Mouse (Mus musculus) heart, adult 11 months (tissue): Measurements from ENCODE around the gene Lpin2.

Experiments used
- DNase-seq: peaks from one replicate; pipeline ENCODE4 v3.0.0; 2022

Gene Lpin2

DNA sequence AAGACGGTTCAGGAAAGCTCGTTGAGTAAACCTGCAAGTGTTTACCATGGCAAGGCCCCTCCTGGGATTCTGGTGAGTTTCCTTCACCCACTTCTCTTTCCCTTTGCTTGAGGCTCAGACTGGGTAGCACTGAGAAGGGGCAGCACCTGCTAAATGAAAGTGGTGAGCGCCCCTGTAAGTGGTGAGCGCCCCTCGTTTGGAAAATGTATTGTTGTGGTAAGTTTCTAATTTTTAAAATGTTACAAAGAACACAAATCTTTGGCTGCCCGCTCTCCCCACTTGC, 22.4 kb downstream of the Lpin2 start:
- peak; percentile 36 for DNase-seq

DNA sequence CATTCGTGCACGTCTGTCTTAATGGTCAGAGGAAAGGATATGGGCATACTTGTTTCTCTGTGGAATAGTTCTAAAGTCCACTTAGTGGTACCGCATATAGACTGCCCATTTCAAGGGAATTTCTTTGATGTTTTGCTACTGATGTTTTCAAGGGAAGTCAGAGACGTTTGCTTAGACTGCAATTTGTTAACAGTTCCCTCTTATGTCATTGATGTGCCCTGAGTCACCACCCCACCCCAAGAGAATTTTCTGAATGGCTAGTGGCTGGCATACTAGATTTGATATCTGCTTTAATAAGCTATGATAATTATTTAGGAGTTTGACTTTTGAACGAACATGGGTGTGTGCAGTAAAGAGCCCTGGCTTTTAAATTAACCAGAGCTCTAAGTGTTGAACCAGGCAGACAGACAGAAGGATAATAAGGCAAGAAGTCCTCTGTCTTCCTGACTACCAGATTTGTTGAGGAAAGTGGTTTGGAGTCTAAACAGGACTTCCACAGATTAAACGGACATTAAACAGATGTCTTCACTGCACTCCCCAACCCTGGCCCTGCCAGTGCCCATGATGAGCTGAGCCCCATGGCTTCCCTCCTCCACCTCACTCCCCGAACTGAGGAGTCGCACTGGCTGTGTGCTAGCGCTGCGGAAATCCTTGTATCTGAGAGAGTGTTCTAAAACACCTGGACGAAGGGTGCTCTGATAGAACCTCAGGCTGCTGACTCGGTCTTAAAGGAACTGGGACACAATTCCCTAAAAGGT, 24.0 kb downstream of the Lpin2 start:
- DNase-seq, result peak; percentile 83

DNA sequence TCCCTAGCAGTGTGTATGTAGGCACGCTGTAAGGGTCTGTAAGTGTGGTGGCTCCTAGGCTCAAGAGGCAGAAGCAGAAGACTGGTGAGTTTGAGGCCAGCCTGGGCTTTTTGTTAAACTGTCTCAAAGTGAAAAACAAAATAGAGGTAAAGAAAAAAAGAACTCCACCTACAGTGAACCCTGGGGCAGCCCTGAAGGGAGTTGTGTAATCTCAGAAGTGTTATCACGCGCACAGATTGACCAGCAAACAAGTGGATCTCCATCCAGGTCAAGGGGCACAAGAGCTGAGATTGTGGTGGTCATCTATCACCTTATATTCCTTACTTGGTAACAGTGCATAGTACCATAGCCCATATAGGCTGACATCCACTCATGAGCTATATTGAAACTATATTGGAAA, 24.9 kb downstream of the Lpin2 start:
- peak; percentile 81 for DNase-seq

DNA sequence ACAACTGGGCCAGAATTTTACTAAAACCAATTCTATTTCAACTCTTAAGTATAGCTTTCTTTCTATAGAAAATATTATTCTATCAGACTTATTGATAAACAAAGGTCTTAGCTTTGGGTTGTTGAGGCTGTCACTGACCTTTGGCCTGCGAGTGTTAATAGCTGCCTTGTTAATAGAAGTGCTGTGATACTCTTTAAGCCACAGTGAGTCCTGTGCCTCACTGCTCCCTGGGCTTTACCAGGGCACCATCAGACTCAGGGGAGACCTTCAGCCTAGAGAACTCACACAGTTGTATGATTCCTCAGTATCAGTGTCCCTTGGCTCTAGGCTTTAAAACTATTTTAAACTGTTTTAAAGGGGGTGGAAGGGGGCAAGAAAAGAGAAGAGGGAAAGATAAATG, 26.0 kb downstream of the Lpin2 start:
- DNase-seq, result peak; percentile 51

DNA sequence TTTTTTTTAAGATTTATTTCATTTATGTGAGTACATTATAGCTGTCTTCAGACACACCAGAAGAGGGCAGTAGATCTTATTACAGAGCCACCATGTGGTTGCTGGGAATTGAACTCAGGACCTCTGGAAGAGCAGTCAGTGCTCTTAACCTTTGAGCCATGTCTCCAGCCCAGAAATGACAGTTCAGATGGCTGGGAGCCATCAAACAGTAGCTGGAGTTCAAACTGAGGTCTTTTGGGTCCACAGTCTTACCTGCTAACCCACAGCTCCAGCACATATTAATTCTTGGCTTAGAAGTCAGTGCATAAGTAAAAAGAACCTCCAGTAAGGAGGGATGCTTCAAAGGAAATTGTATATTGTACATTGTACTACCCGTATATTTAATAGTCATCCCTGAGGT, 26.6 kb downstream of the Lpin2 start:
- peak; percentile 21 for DNase-seq

DNA sequence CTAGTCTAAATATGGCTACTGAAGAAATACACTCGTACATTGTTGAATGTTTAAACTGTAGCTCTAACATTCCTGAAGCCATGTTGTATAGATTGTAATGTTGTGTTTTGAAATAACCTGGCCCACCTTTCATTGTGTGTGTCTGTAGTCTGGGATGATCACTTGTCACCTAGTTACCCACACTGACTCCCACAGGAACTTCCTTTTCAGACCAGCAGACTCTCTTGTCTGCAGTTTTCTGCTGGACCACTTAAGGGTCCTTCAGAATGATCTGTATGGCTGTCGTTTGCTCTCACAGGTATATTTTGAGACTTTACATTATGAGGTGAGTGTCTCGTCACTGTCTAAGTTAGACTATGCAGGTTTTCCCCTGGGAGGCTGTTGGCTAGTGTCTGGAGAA, 27.6 kb downstream of the Lpin2 start:
- peak; percentile 76 for DNase-seq

DNA sequence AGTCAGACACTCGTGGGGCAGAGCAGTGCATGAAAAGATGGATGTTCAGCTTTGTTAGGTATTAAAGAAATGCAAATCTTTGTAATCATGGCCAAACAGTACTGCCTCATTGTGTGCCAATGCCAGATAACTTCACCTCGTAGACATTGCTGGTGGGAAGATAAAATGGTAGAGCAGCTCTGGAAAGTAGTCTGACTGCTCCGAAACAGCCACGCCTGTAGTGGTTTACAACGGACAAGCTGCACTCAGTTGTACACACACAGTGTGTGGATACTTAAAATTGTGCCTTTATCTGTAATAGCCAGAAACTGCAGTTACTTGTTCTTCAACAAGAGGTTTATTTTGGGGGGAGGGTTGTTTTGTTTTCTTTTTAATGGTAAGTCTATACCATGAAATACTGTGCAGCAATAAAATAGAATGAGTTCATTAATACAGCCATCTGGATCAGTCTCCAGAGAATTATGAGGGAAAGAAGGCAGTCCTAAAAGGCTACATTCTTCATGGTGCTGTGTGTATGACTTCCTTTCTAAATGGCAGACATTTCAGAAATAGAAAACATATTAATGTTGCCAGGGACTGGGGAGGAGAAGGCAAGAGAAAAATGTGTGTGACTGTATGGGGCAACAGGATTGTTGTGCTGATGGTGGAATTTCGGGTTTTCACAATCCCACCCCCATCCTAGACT, 29.7 kb downstream of the Lpin2 start:
- peak; percentile 36 for DNase-seq

DNA sequence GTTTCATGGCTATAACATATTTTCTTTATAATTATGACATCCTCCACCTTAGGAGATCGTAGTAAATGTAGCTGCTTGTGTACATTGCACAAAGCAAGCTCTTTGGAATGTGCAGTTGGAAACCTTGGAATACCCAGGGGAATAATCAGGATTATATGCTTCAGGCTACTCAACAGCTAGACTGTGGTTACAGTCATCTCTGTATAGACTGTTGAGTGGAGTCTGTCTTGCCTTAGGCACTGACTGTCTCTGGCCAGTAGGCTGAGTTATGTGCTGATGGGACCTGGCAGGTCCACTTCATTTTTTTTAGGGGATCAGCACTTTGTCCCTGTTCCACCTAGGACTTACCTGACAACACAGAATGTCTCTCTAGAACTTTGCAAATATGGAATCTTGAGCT, 31.3 kb downstream of the Lpin2 start:
- DNase-seq, result no peak

DNA sequence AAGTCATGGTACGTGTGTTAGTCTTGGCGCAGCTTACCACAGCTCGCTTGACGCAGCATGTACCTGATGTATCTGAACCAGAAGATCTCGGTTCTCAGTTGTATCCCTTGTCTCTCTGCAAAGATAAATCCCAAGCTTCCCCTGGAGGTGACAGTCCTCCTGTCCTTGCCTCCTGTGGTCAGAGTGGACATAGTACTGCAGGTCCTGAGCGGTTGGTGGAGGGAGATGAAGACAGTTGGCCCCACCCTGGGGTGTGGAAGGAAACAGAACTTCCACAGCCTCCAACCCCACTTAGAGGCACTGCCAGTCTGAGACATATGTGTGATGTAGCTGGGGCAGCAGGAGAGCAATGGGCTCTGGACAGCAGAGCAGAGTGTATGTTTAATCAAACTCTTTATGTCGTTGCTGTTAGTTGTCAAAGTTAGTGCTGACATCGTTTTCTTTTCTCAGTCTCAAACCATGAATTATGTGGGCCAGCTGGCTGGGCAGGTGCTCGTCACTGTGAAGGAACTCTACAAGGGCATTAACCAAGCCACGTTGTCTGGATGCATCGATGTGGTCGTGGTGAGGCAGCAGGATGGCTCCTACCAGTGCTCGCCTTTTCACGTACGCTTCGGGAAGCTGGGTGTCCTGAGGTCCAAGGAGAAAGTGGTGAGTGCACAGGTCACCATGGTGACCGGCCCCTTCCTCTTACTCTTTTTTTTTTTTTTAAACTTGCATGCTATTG, 32.3 kb downstream of the Lpin2 start:
- peak; percentile 88 for DNase-seq

DNA sequence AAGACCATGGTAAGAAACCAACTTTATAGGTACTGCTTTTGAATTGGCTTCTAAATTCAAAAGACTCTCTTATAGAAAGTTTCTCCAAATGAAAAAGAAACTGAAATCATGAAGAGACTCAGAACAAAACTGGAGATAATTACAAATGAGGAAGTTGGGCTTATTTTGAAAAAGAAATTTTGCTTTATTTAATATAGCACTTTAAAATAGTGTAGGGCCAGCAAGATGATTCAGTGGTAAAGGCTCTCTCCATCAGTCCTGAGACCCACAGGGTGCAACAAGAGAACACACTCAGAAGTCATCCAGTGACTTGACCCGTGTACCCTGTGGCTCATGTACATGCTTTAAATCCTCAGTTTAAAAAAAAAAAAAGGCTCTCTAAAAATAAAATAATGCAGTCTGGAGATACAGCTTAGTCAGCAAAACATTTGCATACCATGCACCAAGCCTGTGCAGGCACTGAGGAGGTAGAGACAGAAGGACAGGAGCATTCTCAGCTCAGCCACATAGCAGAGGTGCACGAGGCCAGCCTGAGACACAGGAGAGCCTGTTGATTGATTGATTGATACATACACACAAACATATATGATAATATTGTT, 33.0 kb downstream of the Lpin2 start:
- peak; percentile 58 for DNase-seq

DNA sequence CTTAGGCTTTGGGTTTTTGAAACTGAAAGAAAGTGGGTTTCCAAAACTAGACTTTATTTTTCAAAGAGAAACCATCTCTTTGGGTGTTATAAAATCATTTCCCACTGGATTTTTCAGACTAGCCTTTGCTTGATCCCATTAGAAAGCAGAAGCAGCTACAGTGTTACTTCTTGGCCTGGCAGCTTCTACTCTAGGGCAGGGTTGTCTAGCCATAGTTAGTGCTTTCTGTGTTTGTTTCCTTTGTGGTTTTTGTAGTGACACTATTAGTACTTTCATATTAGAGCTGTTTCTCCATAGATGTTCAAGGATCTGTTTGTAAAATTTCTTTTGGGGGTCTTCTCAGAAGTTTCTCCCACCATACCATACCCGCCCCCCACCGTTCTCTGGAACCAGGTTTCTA, 33.9 kb downstream of the Lpin2 start:
- peak; percentile 64 for DNase-seq

DNA sequence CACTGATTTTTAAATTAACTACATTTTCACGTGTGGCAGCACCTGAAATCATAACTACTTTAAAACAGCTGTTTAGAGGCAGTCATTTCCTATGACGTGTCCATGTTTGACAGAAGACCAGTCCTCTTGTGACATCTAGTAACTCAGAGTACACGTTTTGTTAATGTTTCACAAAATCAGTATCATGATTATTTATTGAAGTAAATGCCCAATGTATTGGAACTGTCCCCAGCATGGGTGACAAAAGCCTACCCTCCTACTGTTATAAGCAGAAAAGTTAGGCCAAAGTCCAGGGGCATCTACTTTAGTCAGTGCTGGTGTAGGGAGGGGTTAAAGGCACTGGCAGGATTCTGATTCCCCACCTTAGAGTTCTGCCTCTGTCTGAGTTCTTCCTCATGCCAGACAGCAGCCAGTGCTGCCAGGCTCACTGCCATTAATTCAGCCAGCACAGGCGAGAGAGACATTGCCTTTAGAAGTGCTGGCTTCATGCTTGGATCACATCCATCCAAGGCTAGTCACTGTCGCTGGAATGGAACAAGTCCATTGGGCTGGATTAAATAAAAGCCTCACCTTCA, 34.8 kb downstream of the Lpin2 start:
- peak; percentile 52 for DNase-seq

DNA sequence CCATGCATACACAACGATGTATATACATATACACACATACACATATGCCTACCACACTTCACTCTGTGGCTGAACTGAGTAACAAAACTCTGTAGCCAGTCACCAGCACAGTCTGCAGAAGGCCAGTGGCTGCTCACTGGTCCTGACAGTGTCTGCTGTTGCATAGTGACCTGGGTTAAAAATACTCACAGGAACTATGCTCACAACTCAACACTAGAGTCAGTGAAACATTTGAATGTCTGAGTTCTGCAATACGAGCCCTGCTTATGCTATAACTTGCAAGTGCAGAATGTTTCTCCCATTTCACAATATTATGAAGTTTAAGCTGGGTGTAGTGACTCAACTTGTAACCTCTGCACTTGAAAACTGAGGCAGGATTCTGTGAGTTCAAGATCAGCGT, 39.0 kb downstream of the Lpin2 start:
- peak; percentile 66 for DNase-seq

DNA sequence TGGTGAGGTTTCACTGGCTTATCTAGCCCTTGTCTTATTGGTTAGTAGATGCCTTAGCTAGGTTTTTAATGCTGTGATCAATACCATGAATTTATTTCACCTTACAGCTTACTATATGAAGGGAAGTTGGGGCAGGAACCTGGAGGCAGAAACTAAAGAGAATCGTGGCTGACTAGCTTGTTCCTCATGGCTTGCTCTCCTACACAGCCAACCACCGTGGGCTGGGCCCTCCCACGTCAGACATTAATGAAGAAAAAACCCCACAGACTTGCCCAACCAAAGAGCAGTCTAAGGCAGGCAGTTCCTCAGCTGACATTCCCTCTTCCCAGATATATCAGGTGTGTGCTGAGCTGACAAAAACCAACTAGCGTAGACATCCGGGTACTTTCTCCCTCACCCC, 41.3 kb downstream of the Lpin2 start:
- DNase-seq, result peak; percentile 76

DNA sequence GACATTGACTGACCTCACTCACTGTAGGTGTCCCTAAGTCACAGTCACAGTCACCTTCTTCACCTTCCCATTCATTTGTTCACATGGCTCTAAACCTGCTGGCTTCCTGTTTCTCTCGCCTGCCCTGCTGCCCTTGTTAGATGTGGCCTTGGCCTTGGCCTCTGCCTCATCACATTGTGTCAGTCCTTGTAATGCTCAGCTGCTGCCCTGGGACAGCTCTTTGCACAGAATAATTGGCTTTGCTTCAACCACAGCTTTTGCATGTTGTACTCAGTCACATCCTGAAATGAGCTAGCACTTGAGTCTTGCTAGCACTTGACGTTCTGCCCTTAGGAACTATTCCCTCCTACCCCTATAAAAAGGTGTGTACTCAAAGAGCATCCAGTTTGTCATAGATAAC, 42.2 kb downstream of the Lpin2 start:
- DNase-seq, result peak; percentile 80

DNA sequence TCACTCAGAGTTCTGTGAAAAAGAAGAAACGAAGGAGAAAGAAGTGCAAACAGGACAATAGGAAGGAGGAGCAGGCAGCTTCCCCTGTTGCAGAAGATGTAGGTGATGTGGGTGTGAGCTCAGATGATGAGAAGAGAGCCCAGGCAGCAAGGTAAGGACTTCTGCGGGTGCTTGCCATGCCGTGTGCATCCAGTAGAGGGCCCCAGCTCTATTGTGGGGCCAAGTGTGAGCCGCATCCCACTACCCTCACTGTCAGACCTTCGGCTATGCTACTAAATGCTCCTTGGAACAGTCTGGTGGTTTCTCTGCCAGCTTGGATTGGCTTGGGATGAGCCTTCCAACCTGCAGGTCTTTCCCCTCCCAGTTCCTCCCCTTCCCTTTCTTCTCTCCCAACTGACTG, 42.7 kb downstream of the Lpin2 start:
- peak; percentile 79 for DNase-seq

DNA sequence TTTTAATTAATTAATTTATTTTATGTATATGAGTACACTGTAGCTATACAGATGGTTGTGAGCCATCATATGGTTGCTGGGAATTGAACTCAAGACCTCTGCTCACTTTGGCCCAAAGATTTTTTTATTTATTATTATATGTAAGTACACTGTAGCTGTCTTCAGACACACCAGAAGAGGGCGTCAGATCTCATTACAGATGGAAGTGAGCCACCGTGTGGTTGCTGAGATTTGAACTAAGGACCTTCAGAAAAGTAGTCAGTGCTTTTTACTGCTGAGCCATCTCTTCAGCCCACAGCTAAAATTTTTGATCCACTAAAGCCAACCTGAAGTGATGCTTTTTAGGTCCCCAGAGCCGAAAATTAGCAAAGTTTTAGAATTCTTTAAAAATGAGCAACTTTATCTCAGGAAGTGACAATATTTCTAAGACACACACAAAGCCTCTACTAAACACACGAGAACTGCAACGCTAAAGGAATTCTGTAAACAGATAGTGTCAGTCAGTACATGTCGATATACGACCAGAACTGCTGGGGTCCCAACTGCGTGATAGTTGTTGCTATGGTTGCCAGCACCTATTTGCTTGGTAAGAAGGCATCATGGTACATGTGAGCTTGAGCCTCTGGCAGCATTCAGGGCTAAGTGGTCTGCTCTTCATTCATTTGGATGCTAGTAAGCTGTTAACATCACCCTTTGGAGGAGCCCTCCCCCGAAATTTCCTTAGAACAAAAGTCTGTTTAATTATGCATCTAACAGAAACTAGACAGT, 45.0 kb downstream of the Lpin2 start:
- peak; percentile 62 for DNase-seq

DNA sequence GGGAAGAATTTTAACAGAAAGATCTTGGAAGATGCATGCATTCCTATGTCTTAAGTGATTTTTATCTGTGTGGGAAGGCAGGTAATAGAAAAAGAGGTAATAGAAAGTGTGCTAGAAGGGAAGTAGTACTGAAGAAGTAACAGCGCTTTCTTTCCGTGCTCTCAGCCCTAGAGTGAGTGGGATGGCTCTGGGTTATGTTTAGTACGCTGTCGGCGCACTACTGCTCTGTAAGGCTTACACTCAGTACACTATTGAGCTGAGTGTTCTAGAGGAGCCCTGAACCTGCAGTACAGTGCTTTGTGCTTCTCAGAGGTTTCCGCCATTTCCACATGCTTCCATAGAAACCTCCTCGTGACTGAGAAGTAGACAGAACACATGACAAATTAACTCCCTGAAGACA, 46.3 kb downstream of the Lpin2 start:
- no peak for DNase-seq

DNA sequence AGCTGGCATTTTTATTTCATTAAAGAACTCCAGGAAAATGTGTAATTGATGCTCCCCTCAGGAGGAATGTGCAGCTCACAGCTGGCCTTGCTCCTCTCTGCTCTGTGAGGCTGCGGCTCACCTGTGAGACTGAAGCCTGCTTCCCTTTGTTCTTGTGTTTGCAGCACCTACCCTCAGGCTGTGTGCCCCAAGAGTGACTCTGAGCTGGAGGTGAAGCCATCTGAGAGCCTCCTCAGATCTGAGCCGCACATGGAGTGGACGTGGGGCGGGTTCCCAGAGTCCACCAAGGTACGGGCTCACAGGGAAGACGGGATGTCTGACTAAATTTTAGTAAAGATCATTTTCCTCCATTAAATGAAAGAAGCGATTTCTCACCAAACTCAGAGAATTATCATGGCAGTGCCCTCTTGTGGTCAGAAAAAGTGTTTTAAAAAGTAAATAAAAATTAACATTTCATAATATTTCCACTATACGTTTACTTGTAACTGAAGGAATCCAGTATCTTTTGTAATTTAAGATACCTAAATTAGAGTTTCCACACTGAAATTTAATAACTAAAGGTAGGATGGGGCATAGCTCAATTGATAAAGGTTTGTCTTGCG, 47.8 kb downstream of the Lpin2 start:
- peak; percentile 72 for DNase-seq

DNA sequence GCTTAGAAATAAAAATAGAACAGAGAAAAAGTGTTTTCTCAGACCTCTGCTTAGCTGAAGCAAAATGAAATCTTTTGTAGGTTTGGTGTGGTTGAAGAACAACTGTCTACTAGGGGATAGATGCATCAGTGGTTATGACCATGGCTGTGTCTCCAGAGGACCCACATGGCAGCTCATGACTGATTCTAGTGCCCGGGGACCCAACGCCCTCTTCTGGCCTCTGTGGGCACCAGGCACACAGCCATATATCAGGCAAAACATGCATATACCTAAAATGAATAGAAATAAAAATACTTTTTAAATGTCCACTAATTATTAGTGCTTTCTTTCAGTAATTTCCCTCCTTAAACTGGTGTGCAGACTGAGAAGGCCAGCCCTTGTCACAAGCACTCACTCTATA, 49.6 kb downstream of the Lpin2 start:
- peak; percentile 79 for DNase-seq

DNA sequence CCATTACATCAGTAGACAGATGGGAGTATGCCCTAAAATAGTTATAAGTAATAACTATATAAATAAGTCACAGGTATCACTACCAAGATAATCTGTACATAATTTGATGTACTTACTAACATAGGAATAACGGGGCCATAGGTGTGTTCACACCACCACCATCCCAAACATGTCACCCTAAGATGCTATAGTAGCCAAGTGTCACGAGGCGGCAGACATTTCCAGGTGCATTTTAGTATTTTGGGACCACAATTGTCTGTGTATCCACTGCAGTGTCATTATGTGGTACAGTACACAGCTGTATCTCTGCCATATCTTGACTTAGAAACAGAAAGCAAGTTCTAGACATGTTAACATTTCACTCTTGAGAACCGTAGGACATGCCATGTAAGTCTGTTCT, 50.9 kb downstream of the Lpin2 start:
- peak; percentile 53 for DNase-seq

DNA sequence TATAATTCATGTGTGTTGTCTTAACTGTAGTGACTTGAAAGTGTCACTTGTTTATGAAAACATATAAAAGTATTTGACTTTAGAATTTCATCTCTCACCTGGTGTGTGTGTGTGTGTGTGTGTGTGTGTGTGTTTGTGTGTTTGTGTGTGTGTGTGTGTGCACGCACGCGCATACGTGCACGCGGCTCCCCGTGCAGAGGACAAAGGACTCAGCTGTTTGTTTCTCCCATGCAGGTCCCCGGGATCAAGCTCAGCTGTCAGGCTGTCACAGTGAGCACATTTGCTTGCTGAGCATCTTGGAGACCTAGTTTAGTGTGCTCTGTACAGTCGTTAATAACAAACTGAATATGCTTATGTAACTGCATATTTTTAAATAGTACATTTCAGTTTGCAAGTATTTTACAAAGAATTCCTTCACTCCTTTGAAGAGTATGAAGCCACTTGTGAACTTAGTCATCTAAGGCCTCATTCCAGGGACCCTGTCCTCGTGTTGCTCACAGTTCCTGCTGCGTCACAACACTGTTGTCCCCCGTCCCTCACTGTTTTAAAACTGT, 51.8 kb downstream of the Lpin2 start:
- DNase-seq, result peak; percentile 52
